Mouse (Mus musculus): Measurements from ENCODE around the gene Neu2.
A peak's percentile ranks its signal among the peaks of the same experiment; 100 is the strongest.

DNA sequence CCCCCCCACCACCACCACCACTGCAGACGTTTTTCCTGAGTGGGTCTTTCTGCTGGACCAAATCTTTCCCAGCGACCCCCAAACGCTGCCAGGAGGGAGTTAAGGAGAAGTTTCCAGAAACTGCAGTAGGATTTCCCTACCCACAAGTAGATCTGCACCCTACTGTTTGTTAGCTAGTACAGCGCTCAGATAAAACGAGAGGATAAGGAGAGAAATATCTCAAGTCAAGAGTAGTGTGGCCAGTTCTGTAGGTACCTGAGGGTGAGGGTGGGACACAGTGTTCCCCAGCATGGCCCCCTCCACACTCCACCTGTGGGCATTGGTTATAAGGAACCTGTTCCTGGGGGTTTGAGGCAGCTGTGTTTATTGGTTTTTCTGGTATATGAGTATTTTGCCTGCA is 1.2 kb downstream of the Neu2 start:
- TF ChIP-seq EP300 (optimal IDR thresholded peaks at IDR 0.05): no peak
- peak; percentile 15; the same call in 1 of the 2 replicates for TF ChIP-seq CTCF (IDR thresholded peaks at IDR 0.05; ENCODE audit: low read depth)

Measured in stomach, postnatal 0 days (tissue).